Mouse (Mus musculus) forebrain, postnatal 0 days (tissue): ENCODE measurements around the gene Pde6d. TPM values are rescaled to one million over a fixed set of nuclear protein-coding genes. Genes with fewer than 3 reads are reported as not detected.

Experiments
- ATAC-seq: fragments of 200-750 bp; cut with Nextera tagmentation; 2 replicates; pipeline ENCODE4 v1.8.0; 2017; ENCODE audit warnings: mild to moderate bottlenecking, moderate library complexity
- DNase-seq: peaks from one replicate; pipeline ENCODE4 v3.0.0-alpha.2; 2015
- H3K27ac ChIP-seq: fragments of 300-500 bp; sonication (generic); 2 replicates; pipeline ENCODE4 v1.5.1; 2014; ENCODE audit warnings: low read depth, mild to moderate bottlenecking, antibody characterized with exemption, low read length, moderate library complexity, mixed read lengths
- H3K27me3 ChIP-seq: fragments of 300-500 bp; sonication (generic); 2 replicates; pipeline ENCODE4 v1.6.1; 2014; ENCODE audit warnings: mild to moderate bottlenecking, low read length, mixed read lengths; ENCODE audit not compliant: insufficient read depth
- H3K36me3 ChIP-seq: fragments of 300-500 bp; sonication (generic); 2 replicates; pipeline ENCODE4 v1.6.1; 2014; ENCODE audit warnings: mild to moderate bottlenecking, moderate library complexity; ENCODE audit not compliant: insufficient read depth
- H3K4me1 ChIP-seq: fragments of 300-500 bp; sonication (generic); 2 replicates; pipeline ENCODE4 v1.6.1; 2014; ENCODE audit warnings: antibody characterized with exemption; ENCODE audit not compliant: insufficient read depth
- H3K4me2 ChIP-seq: fragments of 300-500 bp; sonication (generic); 2 replicates; pipeline ENCODE4 v1.6.1; 2014; ENCODE audit warnings: low read depth, mild to moderate bottlenecking, moderate library complexity
- H3K4me3 ChIP-seq: fragments of 300-500 bp; sonication (generic); 2 replicates; pipeline ENCODE4 v1.5.1; 2014; ENCODE audit warnings: low read depth, low read length, mixed read lengths
- H3K9ac ChIP-seq: fragments of 300-500 bp; sonication (generic); 2 replicates; pipeline ENCODE4 v1.6.1; 2014; ENCODE audit warnings: mild to moderate bottlenecking
- H3K9me3 ChIP-seq: fragments of 300-500 bp; sonication (generic); 2 replicates; pipeline ENCODE4 v1.6.1; 2016; ENCODE audit warnings: low read length
- CTCF ChIP-seq: sonication (generic); IDR thresholded peaks from 2 replicates; pipeline ENCODE4 v1.5.1; 2016; ENCODE audit warnings: antibody characterized with exemption, control low read depth, low read depth
- WGBS: fragments of 180-500 bp; shearing (Covaris S2); extraction: QIAGEN DNeasy Blood & Tissue Kit; methylation state at CpG from one replicate; pipeline ENCODE4 v1.1.7; 2014; 5-methylcytosine and 5-hydroxymethylcytosine counted together
- polyA plus RNA-seq: library from polyadenylated mRNA; unstranded; fragments of >200 nt; fragmentation: Nextera tagmentation; extraction: Ambion mirVana; gene quantifications from 2 replicates; pipeline ENCODE4 v1.2.1, GENCODE M21; 2015
- total RNA-seq: library from RNA; depleted of rRNA; stranded (reverse); fragments of >200 nt; gene quantifications from 2 replicates; pipeline ENCODE4 v1.2.3, GENCODE M21; 2014; rRNA removed

The Pde6d gene
- total RNA-seq = 44.9 and 59.0 TPM in 2 replicates
- 110 and 116 TPM in 2 replicates for polyA plus RNA-seq

GRCm38 (mm10) chr1:86582451-86583096 lies at the start of gene Pde6d, which contains the start of gene Cops7b:
Gene Pde6d, minus strand, starts transcription at chr1:86582629.
Gene Cops7b, plus strand, starts transcription at chr1:86582904.
- under 1% methylated on average over 26 of the region's 26 CpGs for WGBS
- H3K27ac ChIP-seq = peak within 1 kb of the TSS; percentile 77; the same call in 1 of the 2 replicates
- no peak for TF ChIP-seq CTCF
- peak within 1 kb of the TSS; percentile 87 for H3K4me2 ChIP-seq
- H3K9ac ChIP-seq = peak within 1 kb of the TSS; percentile 90
- H3K27me3 ChIP-seq = no peaks in the 10 kb centered on the region
- H3K4me1 ChIP-seq = peaks cover 9% of the 10 kb centered on the region; the same call in 1 of the 2 replicates
- ATAC-seq (peak; percentile 98), DNase-seq (peak; percentile 98)
- H3K4me3 ChIP-seq = peak within 1 kb of the TSS; percentile 92
- no peaks in the 10 kb centered on the region for H3K36me3 ChIP-seq
- H3K9me3 ChIP-seq = no peaks in the 10 kb centered on the region

GRCm38 (mm10) chr1:86630527-86630926 lies 48.1 kb upstream of the Pde6d start:
- TF ChIP-seq CTCF = no peak
- Histone ChIP-seq H3K27me3 (no peaks in the 10 kb centered on the region), H3K36me3 (no peaks in the 10 kb centered on the region), H3K4me3 (no peak overlapping the region), H3K9ac (no peak overlapping the region), H3K4me2 (no peak overlapping the region), H3K9me3 (no peaks in the 10 kb centered on the region), H3K27ac (no peak overlapping the region), H3K4me1 (peaks cover 4% of the 10 kb centered on the region; the same call in 1 of the 2 replicates)
- DNase-seq = no peak
- 86% methylated on average over 4 of the region's 4 CpGs for WGBS
- no peak for ATAC-seq

GRCm38 (mm10) chr1:86629936-86630335 lies 47.5 kb upstream of the Pde6d start:
- 41% methylated on average over 4 of the region's 4 CpGs for WGBS

GRCm38 (mm10) chr1:86628270-86628669 lies 45.8 kb upstream of the Pde6d start:
- 86% methylated on average over 3 of the region's 3 CpGs for WGBS
- Histone ChIP-seq H3K36me3 (no peaks in the 10 kb centered on the region), H3K4me3 (no peak overlapping the region), H3K27me3 (no peaks in the 10 kb centered on the region), H3K4me1 (peaks cover 1% of the 10 kb centered on the region; the same call in 1 of the 2 replicates), H3K9me3 (no peaks in the 10 kb centered on the region), H3K4me2 (no peak overlapping the region), H3K27ac (no peak overlapping the region), H3K9ac (no peak overlapping the region)
- no peak for ATAC-seq
- no peak for TF ChIP-seq CTCF
- DNase-seq = no peak

More at GRCm38 (mm10) chr1:86629936-86630335, 47.5 kb upstream of the Pde6d start:
- Histone ChIP-seq H3K27ac (no peak overlapping the region), H3K4me3 (no peak overlapping the region), H3K9me3 (no peaks in the 10 kb centered on the region), H3K4me1 (peaks cover 4% of the 10 kb centered on the region; the same call in 1 of the 2 replicates), H3K36me3 (no peaks in the 10 kb centered on the region), H3K9ac (no peak overlapping the region), H3K27me3 (no peaks in the 10 kb centered on the region), H3K4me2 (no peak overlapping the region)
- no peak for ATAC-seq
- TF ChIP-seq CTCF = no peak
- DNase-seq = no peak

GRCm38 (mm10) chr1:86623001-86624000 lies 40.9 kb upstream of the Pde6d start:
- Histone ChIP-seq H3K27me3 (no peaks in the 10 kb centered on the region), H3K4me3 (no peak overlapping the region), H3K27ac (no peak overlapping the region), H3K4me1 (no peaks in the 10 kb centered on the region), H3K9ac (no peak overlapping the region), H3K9me3 (no peaks in the 10 kb centered on the region), H3K36me3 (no peaks in the 10 kb centered on the region), H3K4me2 (no peak overlapping the region)
- no peak for ATAC-seq
- no peak for DNase-seq
- TF ChIP-seq CTCF = no peak
- WGBS = 72% methylated on average over 16 of the region's 16 CpGs

GRCm38 (mm10) chr1:86622296-86622695 lies 39.9 kb upstream of the Pde6d start:
- no peak for ATAC-seq
- no peaks in the 10 kb centered on the region for H3K4me1 ChIP-seq
- no peaks in the 10 kb centered on the region for H3K27me3 ChIP-seq
- no peak for TF ChIP-seq CTCF
- no peak for DNase-seq
- WGBS = 73% methylated on average over 2 of the region's 2 CpGs
- H3K9ac ChIP-seq = no peak overlapping the region
- no peaks in the 10 kb centered on the region for H3K9me3 ChIP-seq
- H3K36me3 ChIP-seq = no peaks in the 10 kb centered on the region
- H3K27ac ChIP-seq = no peak overlapping the region
- H3K4me2 ChIP-seq = no peak overlapping the region
- no peak overlapping the region for H3K4me3 ChIP-seq
